Mouse (Mus musculus): ENCODE measurements around the gene Gm19965. TPM values are rescaled to one million over a fixed set of nuclear protein-coding genes. Genes with fewer than 3 reads are reported as not detected.

Gm19965 gene
- polyA plus RNA-seq (2015; fragmentation: Nextera tagmentation; extraction: Ambion mirVana) = not detected in 2 replicates

- no peak for ATAC-seq (ENCODE audit: low read depth)
- Histone ChIP-seq H3K27ac (ENCODE audit: low read length) (no peak within 1 kb of the TSS), H3K36me3 (ENCODE audit: control insufficient read depth, insufficient read depth, low read length) (no peaks in the 10 kb centered on the region), H3K4me2 (ENCODE audit: low read depth, low read length) (no peak within 1 kb of the TSS), H3K4me1 (replicated peaks; ENCODE audit: control insufficient read depth, insufficient read depth, low read length) (no peaks in the 10 kb centered on the region), H3K4me3 (ENCODE audit: low read length) (no peak within 1 kb of the TSS), H3K9ac (ENCODE audit: low read length) (no peak within 1 kb of the TSS), H3K27me3 (ENCODE audit: control insufficient read depth, insufficient read depth, low read depth, low read length) (no peaks in the 10 kb centered on the region), H3K9me3 (ENCODE audit: control insufficient read depth, low read length) (no peaks in the 10 kb centered on the region)
- WGBS = 62% methylated on average over 3 of the region's 3 CpGs
Observed at GRCm38 (mm10) chr1:116802683-116803082, at the start of gene Gm19965. TSS of gene Gm19965 (plus strand) at chr1:116802983.

GRCm38 (mm10) chr1:116782471-116782989 is 20.3 kb upstream of the Gm19965 start:
- 92% methylated on average over 8 of the region's 8 CpGs for WGBS
- H3K4me2 ChIP-seq (ENCODE audit: low read depth, low read length) = no peak overlapping the region
- no peaks in the 10 kb centered on the region for H3K36me3 ChIP-seq (ENCODE audit: control insufficient read depth, insufficient read depth, low read length)
- no peaks in the 10 kb centered on the region for H3K27me3 ChIP-seq (ENCODE audit: control insufficient read depth, insufficient read depth, low read depth, low read length)
- H3K4me1 ChIP-seq (replicated peaks; ENCODE audit: control insufficient read depth, insufficient read depth, low read length) = no peaks in the 10 kb centered on the region
- no peak for ATAC-seq (ENCODE audit: low read depth)
- H3K9me3 ChIP-seq (ENCODE audit: control insufficient read depth, low read length) = no peaks in the 10 kb centered on the region
- no peak overlapping the region for H3K27ac ChIP-seq (ENCODE audit: low read length)
- no peak overlapping the region for H3K9ac ChIP-seq (ENCODE audit: low read length)
- H3K4me3 ChIP-seq (ENCODE audit: low read length) = no peak overlapping the region
